Mouse (Mus musculus) embryonic stem cell, embryonic (primary cell): ENCODE measurements at regions not wholly inside any gene's neighbourhood (a gene's known extent, or its start where the extent isn't known, plus 50 kb on each side); places are given as distances from the start of the nearest gene placed in this dataset.

Experiments
- CTCF ChIA-PET, 4 experiments: fragments of 300-600 bp in 2 of 4; fragments of 350-600 bp in 2 of 4; sonication (Branson Sonifier 250); formaldehyde crosslinking; loops; one replicate each; lab custom pipeline; 2022; ENCODE audit warnings: inconsistent platforms in 2 of 4; lab: Charles Lee
- POLR2A ChIA-PET, 4 experiments: fragments of 300-600 bp in 2 of 4; fragments of 350-600 bp in 2 of 4; sonication (Branson Sonifier 250); formaldehyde crosslinking; loops; one replicate each; lab custom pipeline; 2022; ENCODE audit warnings: antibody characterized with exemption in 4 of 4, inconsistent platforms in 1 of 4; lab: Charles Lee

- CTCF ChIA-PET: no interaction called here
These were observed 258.3 kb downstream of the H2afb1 start for GRCm38 (mm10) chrX:117272809-117273208.

GRCm38 (mm10) chrX:117298500-117298899 lies 283.9 kb downstream of the H2afb1 start:
- POLR2A ChIA-PET: no interaction called here
- CTCF ChIA-PET: interaction anchor here in 1 of 4 experiments (0.6 kb wide), 1 partner anchor 283 kb away, joined by 3 read pairs; no protein-coding TSS in a partner anchor

More at GRCm38 (mm10) chrX:117272809-117273208, 258.3 kb downstream of the H2afb1 start:
- POLR2A ChIA-PET: no interaction called here

GRCm38 (mm10) chrX:117299697-117300192 lies 285.2 kb downstream of the H2afb1 start:
- ChIA-PET POLR2A (interaction anchor here in 2 of 4 experiments (0.5 to 1.3 kb wide), 4 partner anchors 11 to 552 kb away, joined by 3 to 4 read pairs (median 3); no protein-coding TSS in a partner anchor), CTCF (no interaction called here)
